Mouse (Mus musculus) lung, adult 2 months (tissue): ENCODE data around the gene Cab39. TPM values are rescaled to one million over a fixed set of nuclear protein-coding genes. Genes with fewer than 3 reads are reported as not detected.

Experiments
- DNase-seq: peaks from one replicate; pipeline ENCODE4 v3.0.0; 2022
- H3K4me1 ChIP-seq: fragments of 200-500 bp; 2 replicates; pipeline ENCODE4 v1.6.1; 2011; ENCODE audit warnings: low read length; ENCODE audit not compliant: control insufficient read depth, insufficient read depth
- H3K4me3 ChIP-seq: fragments of 200-500 bp; replicated peaks from 2 replicates; pipeline ENCODE3; 2011; ENCODE audit warnings: low read depth, mild to moderate bottlenecking, control low read depth, low read length; ENCODE audit errors: extremely low read depth
- CTCF ChIP-seq: fragments of 200-500 bp; IDR thresholded peaks from 2 replicates; pipeline ENCODE4 v1.5.1; 2011; ENCODE audit warnings: mild to moderate bottlenecking, low read length, control low read depth; ENCODE audit not compliant: insufficient read depth
- POLR2A ChIP-seq: fragments of 200-500 bp; IDR thresholded peaks from 2 replicates; pipeline ENCODE4 v1.6.1; 2011; ENCODE audit warnings: low read depth, mild to moderate bottlenecking, control low read depth, low read length, borderline replicate concordance; ENCODE audit errors: extremely low read depth
- WGBS: fragments of 180-500 bp; shearing (Covaris S2); methylation state at CpG from one replicate; pipeline ENCODE4 v1.1.7; 2018; 5-methylcytosine and 5-hydroxymethylcytosine counted together
- polyA plus RNA-seq: library from polyadenylated mRNA; depleted of rRNA; stranded (reverse); fragments of >200 nt; gene quantifications from 2 replicates; pipeline ENCODE4 v1.2.3, GENCODE M21; 2012; rRNA removed

The Cab39 gene
- polyA plus RNA-seq, result 43.8 and 48.3 TPM in 2 replicates

DNA sequence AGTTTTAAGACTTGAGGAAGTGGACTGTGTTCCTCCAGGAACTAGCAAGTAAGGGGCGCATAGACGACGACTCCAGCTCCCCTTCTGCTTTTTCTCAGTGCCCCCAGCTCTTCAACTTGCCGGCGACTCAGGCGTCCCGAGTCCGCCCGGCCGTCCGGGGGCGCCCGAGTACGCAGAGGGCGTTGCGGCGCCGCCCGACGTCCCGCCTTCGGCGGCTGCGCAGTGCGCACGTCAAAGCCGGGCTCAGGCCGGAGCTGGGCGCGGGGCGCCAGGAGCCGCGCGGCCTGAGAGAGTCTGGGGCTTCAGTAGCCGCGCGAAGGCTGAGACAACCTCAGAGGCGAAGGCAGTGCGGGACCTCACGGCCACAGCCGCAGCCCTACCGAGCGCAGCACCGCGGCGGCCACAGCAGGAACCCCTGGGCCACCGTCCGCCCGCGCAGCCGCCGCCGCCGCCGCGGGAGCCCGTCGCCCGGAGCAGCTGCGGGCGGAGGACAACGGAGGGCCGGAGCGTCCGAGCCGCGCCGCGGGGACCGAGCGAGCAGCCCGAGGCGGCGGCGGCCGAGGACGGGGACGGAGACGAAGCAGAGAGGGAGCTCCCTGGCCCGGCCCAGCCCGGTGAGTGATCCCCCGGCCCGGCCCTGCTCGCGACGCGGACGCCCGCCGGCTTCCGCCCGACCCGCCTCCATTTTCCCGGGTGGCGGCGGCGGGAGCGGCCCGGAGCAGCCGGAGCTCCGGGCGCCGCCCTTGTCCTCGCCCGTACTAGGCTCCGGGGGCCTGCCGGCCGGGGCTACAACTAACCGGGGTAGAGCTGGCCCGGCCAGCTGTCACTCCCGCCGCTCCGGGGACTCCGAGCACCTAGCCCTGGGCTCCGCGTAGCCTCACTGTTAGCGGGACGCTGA is at the start of gene Cab39:
Cab39 (plus strand) TSS at position 234 of the 898 bp plus-strand sequence.
- peak; percentile 85 for DNase-seq
- Histone ChIP-seq H3K4me3 (peak within 1 kb of the TSS; percentile 98), H3K4me1 (peaks cover 17% of the 10 kb centered on the region)
- 0 out of 2 replicates have a peak, but pooled peaks have one; percentile 2 for TF ChIP-seq CTCF
- peak; percentile 72; the same call in 1 of the 2 replicates for TF ChIP-seq POLR2A
- under 1% methylated on average over 95 of the region's 118 CpGs for WGBS

DNA sequence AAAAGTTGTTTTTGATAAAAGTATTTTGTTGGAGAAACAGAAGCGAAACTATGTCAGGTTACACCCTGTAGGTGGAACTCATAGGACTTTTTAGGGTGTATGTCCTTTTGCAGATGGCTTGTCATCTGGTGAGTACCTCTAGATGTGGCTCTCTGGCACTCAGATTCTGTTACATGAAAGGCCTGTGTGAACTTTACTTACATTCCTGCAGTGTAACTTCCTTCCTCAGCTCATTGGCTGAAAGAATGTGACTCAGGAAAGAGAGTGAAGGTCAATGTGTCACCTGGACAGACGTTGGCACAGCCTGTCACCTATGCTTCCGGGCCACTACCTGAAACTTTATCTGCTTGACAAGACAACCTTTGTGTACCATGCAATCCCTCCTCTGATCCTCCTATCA is 48.7 kb upstream of the Cab39 start:
- Histone ChIP-seq H3K4me3 (no peak overlapping the region), H3K4me1 (no peaks in the 10 kb centered on the region)
- DNase-seq, result no peak
- TF ChIP-seq CTCF (no peak), POLR2A (no peak)
- WGBS, result 58% methylated on average over 3 of the region's 3 CpGs

DNA sequence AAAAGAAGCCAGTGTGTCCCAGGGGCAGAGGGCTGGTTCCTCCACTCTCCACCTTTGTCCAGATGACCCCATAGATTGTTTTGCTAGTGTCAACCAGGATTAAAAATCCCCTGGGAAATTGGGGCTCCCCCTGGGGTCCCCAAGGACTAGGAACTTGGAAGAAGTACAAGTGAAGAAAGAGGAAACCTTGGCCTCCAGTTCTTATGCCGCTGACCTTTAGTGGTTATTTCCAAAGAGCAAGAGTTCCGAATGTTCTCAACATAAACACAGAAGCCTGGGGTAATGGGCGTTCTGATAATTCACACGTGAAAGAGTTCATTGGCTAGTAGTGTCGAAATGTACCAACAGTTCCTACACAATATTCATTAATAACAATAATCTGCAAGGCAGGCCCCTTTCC is 46.7 kb upstream of the Cab39 start:
- no peak for DNase-seq
- no peak overlapping the region for H3K4me3 ChIP-seq
- no peaks in the 10 kb centered on the region for H3K4me1 ChIP-seq
- no peak for TF ChIP-seq POLR2A
- TF ChIP-seq CTCF, result no peak
- WGBS, result 73% methylated on average over 5 of the region's 5 CpGs

DNA sequence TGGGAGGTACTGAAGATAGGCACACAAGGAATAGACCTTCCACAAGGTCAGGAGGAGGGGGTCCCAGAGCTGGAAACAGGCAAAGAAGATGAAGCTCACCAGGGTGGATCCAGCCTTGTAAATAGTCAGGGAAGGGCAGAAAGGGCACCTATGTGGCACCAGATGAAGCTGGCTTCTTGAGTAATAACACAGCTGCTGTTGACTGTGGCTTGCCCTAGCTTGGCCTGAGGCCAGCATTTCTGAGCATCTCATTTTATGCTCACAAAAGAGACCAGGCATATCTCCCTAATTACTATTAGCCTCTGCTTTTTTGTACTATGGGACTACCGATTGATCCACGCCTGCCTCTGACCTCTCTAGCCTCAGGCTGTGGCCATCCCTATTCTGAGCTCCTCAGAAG is 43.4 kb upstream of the Cab39 start:
- TF ChIP-seq CTCF (no peak), POLR2A (no peak)
- 88% methylated on average over 2 of the region's 2 CpGs for WGBS
- Histone ChIP-seq H3K4me3 (no peak overlapping the region), H3K4me1 (no peaks in the 10 kb centered on the region)
- no peak for DNase-seq

DNA sequence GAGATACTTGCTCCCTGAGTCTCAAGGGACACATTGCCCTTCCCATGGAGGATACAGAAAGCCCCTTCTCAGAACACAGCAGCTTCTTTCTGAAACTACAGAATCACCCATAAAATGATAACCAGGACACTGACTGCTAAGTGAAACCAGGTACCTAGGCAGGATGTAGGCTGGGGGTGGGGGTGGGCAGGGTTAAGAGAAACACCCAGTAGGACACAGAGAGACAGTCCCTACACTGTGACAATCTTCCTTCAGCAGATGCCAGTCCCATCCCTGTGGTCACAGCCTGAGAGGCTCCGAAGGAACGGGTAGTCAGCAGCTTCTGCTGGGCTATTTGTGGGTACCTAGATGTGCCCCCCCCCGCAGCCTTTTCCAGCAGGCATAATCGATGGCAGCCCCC is 42.6 kb upstream of the Cab39 start:
- H3K4me1 ChIP-seq, result no peaks in the 10 kb centered on the region
- DNase-seq, result no peak
- WGBS, result 72% methylated on average over 4 of the region's 4 CpGs
- no peak overlapping the region for H3K4me3 ChIP-seq
- TF ChIP-seq POLR2A, result no peak
- no peak for TF ChIP-seq CTCF

DNA sequence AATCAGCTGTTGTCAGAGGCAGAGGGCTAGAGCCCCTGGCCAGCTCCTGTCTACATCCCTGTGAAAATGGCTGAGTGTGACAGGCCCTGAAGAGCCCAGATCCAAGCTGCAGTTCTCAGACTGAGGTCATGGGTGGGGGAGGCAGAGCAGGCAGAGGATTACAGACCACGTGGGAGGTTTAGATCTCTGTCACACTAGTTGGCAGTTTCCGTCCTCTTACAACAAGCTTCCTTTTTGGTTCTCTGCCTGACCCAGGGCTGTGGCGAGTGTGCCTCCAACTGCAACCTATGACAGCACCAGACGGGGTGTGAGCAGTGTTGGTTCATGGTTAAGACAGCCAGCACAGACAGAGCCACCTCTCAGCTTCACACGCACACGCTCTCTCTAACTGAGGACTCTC is 41.7 kb upstream of the Cab39 start:
- Histone ChIP-seq H3K4me3 (no peak overlapping the region), H3K4me1 (no peaks in the 10 kb centered on the region)
- no peak for TF ChIP-seq POLR2A
- no peak for TF ChIP-seq CTCF
- peak; percentile 4 for DNase-seq
- WGBS, result 28% methylated on average over 6 of the region's 6 CpGs

DNA sequence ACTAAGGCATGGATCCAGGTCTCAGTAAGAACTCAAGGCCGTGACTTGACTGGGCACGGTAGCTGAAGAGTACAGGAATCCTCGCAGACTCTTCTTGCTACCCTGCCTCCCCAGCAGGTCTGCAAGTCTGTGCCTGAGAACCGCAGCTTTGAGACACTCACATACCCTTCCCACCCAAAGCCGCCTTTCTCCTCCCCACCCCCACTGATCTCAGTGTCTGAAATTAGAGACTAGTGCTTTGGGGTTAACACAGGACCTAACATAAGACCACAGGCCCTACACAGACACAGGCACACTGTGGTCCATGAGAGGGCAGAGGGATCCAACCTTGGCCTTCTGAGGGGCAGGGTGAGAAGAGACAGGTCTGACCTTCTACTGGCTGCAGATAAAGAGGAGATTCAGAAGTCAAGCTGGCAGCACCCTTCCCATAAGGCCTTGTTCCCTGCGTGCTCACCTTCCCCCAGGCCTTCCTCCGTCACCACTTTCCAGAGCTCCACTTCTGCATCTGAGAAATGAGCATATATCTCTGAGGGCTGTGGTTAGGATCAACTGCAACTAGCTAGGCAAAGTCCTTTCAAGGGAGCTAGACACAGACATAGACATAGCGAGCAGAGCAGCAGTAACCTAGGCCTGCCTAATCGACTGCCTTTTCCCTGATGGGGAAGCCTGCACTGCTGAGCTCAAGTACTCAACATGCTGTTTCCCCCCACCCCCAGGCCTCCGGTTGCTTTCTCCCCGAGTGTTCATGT is 41.1 kb upstream of the Cab39 start:
- no peak for DNase-seq
- Histone ChIP-seq H3K4me1 (no peaks in the 10 kb centered on the region), H3K4me3 (no peak overlapping the region)
- 69% methylated on average over 11 of the region's 11 CpGs for WGBS
- no peak for TF ChIP-seq CTCF
- TF ChIP-seq POLR2A, result no peak

DNA sequence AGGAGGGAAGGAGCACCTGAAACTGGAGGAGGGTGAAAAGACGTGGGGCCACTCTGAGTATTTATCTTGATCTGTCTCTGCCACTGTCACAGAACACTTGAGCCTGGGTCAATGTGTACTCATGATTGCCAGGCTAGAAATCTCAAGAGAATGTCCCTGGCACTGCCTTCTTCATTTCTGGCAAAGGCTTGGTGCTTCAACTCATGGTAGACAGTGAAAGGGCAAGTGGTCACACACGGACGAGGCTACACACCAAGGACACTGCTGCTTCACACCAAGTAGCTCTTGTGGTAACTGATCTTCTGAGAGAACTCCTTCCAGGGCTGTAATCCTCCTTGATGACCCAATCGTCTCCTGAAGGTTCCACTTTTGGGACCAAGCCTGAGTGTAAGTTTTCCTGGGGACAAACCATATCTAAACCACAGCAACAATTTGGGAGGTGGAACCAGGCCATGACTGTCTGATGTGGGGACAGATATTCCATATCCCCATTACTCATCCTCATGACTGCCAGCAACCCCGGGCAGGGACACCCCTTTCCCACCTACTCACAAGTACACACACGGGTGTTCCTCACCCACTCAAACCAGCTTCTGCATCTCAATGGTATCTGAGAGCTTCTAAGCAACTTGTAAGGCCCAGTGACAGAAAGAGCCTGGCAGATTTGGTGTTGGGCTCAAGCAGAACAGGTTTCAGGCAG is 35.6 kb upstream of the Cab39 start:
- no peak for DNase-seq
- H3K4me1 ChIP-seq, result no peaks in the 10 kb centered on the region
- 58% methylated on average over 6 of the region's 6 CpGs for WGBS
- H3K4me3 ChIP-seq, result no peak overlapping the region
- TF ChIP-seq POLR2A (no peak), CTCF (no peak)
